Mouse (Mus musculus) kidney, postnatal 0 days (tissue): Measurements from ENCODE around the gene Snhg11. TPM values are rescaled to one million over a fixed set of nuclear protein-coding genes. Genes with fewer than 3 reads are reported as not detected.
A peak's percentile ranks its signal among the peaks of the same experiment; 100 is the strongest.

Experiments
- ATAC-seq: fragments of 200-750 bp; cut with Nextera tagmentation; replicated peaks from 2 replicates; pipeline ENCODE4 v1.8.0; 2017; ENCODE audit warnings: low read depth, moderate number of reproducible peaks, moderate TSS enrichment, moderate library complexity; ENCODE audit not compliant: low FRiP score
- DNase-seq: peaks from one replicate; pipeline ENCODE4 v3.0.0-alpha.2; 2016; ENCODE audit warnings: low spot score
- H3K27ac ChIP-seq: fragments of 300-500 bp; sonication (generic); 2 replicates; pipeline ENCODE4 v1.5.1; 2014; ENCODE audit warnings: mild to moderate bottlenecking
- H3K27me3 ChIP-seq: fragments of 300-500 bp; sonication (generic); 2 replicates; pipeline ENCODE4 v1.6.1; 2014; ENCODE audit warnings: low read length, mixed read lengths; ENCODE audit not compliant: insufficient read depth
- H3K36me3 ChIP-seq: fragments of 300-500 bp; sonication (generic); 2 replicates; pipeline ENCODE4 v1.6.1; 2014; ENCODE audit warnings: low read length, mixed read lengths; ENCODE audit not compliant: insufficient read depth
- H3K4me1 ChIP-seq: fragments of 300-500 bp; sonication (generic); replicated peaks from 2 replicates; pipeline ENCODE4 v1.6.1; 2014; ENCODE audit warnings: antibody characterized with exemption, low read length, mixed read lengths; ENCODE audit not compliant: insufficient read depth
- H3K4me2 ChIP-seq: fragments of 300-500 bp; sonication (generic); 2 replicates; pipeline ENCODE4 v1.6.1; 2014; ENCODE audit warnings: mild to moderate bottlenecking, low read length, moderate library complexity, mixed read lengths
- H3K4me3 ChIP-seq: fragments of 300-500 bp; sonication (generic); replicated peaks from 2 replicates; pipeline ENCODE4 v1.5.1; 2014; ENCODE audit warnings: low read depth, low read length
- H3K9ac ChIP-seq: fragments of 300-500 bp; sonication (generic); 2 replicates; pipeline ENCODE4 v1.6.1; 2014; ENCODE audit warnings: low read depth, low read length
- H3K9me3 ChIP-seq: fragments of 300-500 bp; sonication (generic); replicated peaks from 2 replicates; pipeline ENCODE4 v1.6.1; 2016; ENCODE audit warnings: low read length, inconsistent platforms, mixed read lengths
- CTCF ChIP-seq: IDR thresholded peaks from 2 replicates; pipeline ENCODE4 v1.5.1; 2016; ENCODE audit warnings: antibody characterized with exemption, low read depth, mild to moderate bottlenecking, moderate library complexity
- WGBS: fragments of 180-500 bp; shearing (Covaris S2); extraction: QIAGEN DNeasy Blood & Tissue Kit; methylation state at CpG from one replicate; pipeline ENCODE4 v1.1.7; 2014; 5-methylcytosine and 5-hydroxymethylcytosine counted together
- polyA plus RNA-seq: library from polyadenylated mRNA; unstranded; fragments of >200 nt; fragmentation: Nextera tagmentation; extraction: Ambion mirVana; gene quantifications from 2 replicates; pipeline ENCODE4 v1.2.1, GENCODE M21; 2015

Gene Snhg11
- polyA plus RNA-seq, 1 experiment from 2014 or later: 2.9 TPM

- H3K9ac ChIP-seq: no peak overlapping the region
- no peak for ATAC-seq
- no peaks in the 10 kb centered on the region for H3K4me1 ChIP-seq
- DNase-seq: no peak
- WGBS: 54% methylated on average over 6 of the region's 6 CpGs
- no peaks in the 10 kb centered on the region for H3K27me3 ChIP-seq
- TF ChIP-seq CTCF: no peak
- H3K4me3 ChIP-seq: no peak overlapping the region
- no peak overlapping the region for H3K4me2 ChIP-seq
- no peak overlapping the region for H3K27ac ChIP-seq
- no peaks in the 10 kb centered on the region for H3K9me3 ChIP-seq
- H3K36me3 ChIP-seq: no peaks in the 10 kb centered on the region
Measured at GRCm38 (mm10) chr2:158346467-158346866, 29.0 kb upstream of the Snhg11 start.

- DNase-seq: peak; percentile 85
- Histone ChIP-seq H3K36me3 (no peaks in the 10 kb centered on the region), H3K9me3 (no peaks in the 10 kb centered on the region), H3K9ac (0 out of 2 replicates have a peak overlapping the region, but pooled peaks have one; percentile 18), H3K4me1 (no peaks in the 10 kb centered on the region), H3K4me2 (no peak overlapping the region), H3K4me3 (no peak overlapping the region), H3K27ac (no peak overlapping the region), H3K27me3 (no peaks in the 10 kb centered on the region)
- peak; percentile 93 for TF ChIP-seq CTCF
- no peak for ATAC-seq
- WGBS: 0% methylated on average over 6 of the region's 6 CpGs
Measured at GRCm38 (mm10) chr2:158347868-158348267, 27.6 kb upstream of the Snhg11 start.

- no peak for ATAC-seq
- Histone ChIP-seq H3K27ac (no peak overlapping the region), H3K9me3 (no peaks in the 10 kb centered on the region), H3K4me1 (no peaks in the 10 kb centered on the region), H3K27me3 (no peaks in the 10 kb centered on the region), H3K36me3 (peaks cover 34% of the 10 kb centered on the region), H3K9ac (no peak overlapping the region), H3K4me2 (no peak overlapping the region), H3K4me3 (no peak overlapping the region)
- 78% methylated on average over 3 of the region's 3 CpGs for WGBS
- no peak for TF ChIP-seq CTCF
- DNase-seq: no peak
Measured at GRCm38 (mm10) chr2:158352801-158353520, 22.5 kb upstream of the Snhg11 start.

- Histone ChIP-seq H3K9ac (no peak overlapping the region), H3K36me3 (peaks cover 49% of the 10 kb centered on the region), H3K4me3 (no peak overlapping the region), H3K27ac (no peak overlapping the region), H3K4me1 (peaks cover 2% of the 10 kb centered on the region; the same call in 1 of the 2 replicates), H3K27me3 (no peaks in the 10 kb centered on the region), H3K4me2 (no peak overlapping the region), H3K9me3 (no peaks in the 10 kb centered on the region)
- TF ChIP-seq CTCF: peak; percentile 40
- ATAC-seq (no peak), DNase-seq (peak; percentile 15)
- 79% methylated on average over 7 of the region's 7 CpGs for WGBS
Measured at GRCm38 (mm10) chr2:158354348-158355114, 20.9 kb upstream of the Snhg11 start.

- Histone ChIP-seq H3K9ac (no peak overlapping the region), H3K27ac (no peak overlapping the region), H3K4me1 (peaks cover 9% of the 10 kb centered on the region; the same call in 1 of the 2 replicates), H3K4me3 (no peak overlapping the region), H3K4me2 (no peak overlapping the region), H3K36me3 (peaks cover 53% of the 10 kb centered on the region), H3K9me3 (no peaks in the 10 kb centered on the region), H3K27me3 (no peaks in the 10 kb centered on the region)
- DNase-seq: no peak
- no peak for TF ChIP-seq CTCF
- no peak for ATAC-seq
- 87% methylated on average over 2 of the region's 2 CpGs for WGBS
Measured at GRCm38 (mm10) chr2:158355238-158355637, 20.2 kb upstream of the Snhg11 start.

- H3K27ac ChIP-seq: no peak overlapping the region
- peaks cover 9% of the 10 kb centered on the region; the same call in 1 of the 2 replicates for H3K4me1 ChIP-seq
- DNase-seq (no peak), ATAC-seq (no peak)
- no peak for TF ChIP-seq CTCF
- no peak overlapping the region for H3K4me3 ChIP-seq
- peaks cover 53% of the 10 kb centered on the region for H3K36me3 ChIP-seq
- no peaks in the 10 kb centered on the region for H3K9me3 ChIP-seq
- 91% methylated on average over 5 of the region's 5 CpGs for WGBS
- no peaks in the 10 kb centered on the region for H3K27me3 ChIP-seq
- H3K4me2 ChIP-seq: no peak overlapping the region
- no peak overlapping the region for H3K9ac ChIP-seq
Measured at GRCm38 (mm10) chr2:158356121-158356520, 19.3 kb upstream of the Snhg11 start.
